Mouse (Mus musculus) bone marrow, adult 2 months (tissue): ENCODE results near the gene Hrh2.

Source experiments
- CTCF ChIP-seq: fragments of 200-500 bp; IDR thresholded peaks from 2 replicates; pipeline ENCODE4 v1.5.1; 2011; ENCODE audit warnings: low read length, control low read depth; ENCODE audit not compliant: control insufficient read depth, insufficient read depth
- POLR2A ChIP-seq: fragments of 200-500 bp; IDR thresholded peaks from 2 replicates; pipeline ENCODE4 v1.6.1; 2011; ENCODE audit warnings: low read depth, mild to moderate bottlenecking, control low read depth, low read length, borderline replicate concordance; ENCODE audit not compliant: control insufficient read depth

DNA sequence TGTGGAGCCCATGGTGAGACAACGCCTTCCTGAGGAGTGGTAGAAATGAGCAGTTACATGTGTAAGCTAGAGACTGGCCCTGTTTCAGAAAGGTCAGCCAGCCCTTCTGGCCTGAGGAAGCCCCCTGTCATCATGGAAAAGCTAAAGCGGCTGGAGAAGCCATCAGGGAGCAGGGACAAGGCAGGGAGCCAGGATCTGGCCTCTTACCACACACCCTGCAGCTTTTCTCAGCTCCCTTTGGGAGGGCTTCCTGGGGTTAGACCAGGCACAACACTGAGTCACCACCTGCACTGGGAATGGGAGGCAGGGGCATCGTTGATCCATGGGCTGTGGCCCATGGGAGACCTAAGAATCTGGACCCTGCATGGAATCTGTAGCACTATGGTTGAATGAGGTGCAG is 11.5 kb upstream of the Hrh2 start:
- TF ChIP-seq POLR2A (no peak), CTCF (no peak)
